Mouse (Mus musculus) CH12.LX (cell line): ENCODE data around the gene Chd1l.

Source experiments
- CTCF ChIP-seq, 2 experiments: IDR thresholded peaks in 1 of 2; conservative IDR thresholded peaks in 1 of 2; 2 replicates each; pipeline ENCODE4 v1.5.1; 2011 to 2012; ENCODE audit warnings: low read depth in 2 of 2, low read length in 2 of 2, improper control_type of control experiment in 1 of 2, inconsistent platforms in 1 of 2, mild to moderate bottlenecking in 1 of 2, moderate library complexity in 1 of 2
- EP300 ChIP-seq: IDR thresholded peaks from 2 replicates; pipeline ENCODE4 v1.6.1; 2011; ENCODE audit warnings: low read length, improper control_type of control experiment
- GABPA ChIP-seq: IDR thresholded peaks from 2 replicates; pipeline ENCODE4 v1.6.1; 2012; ENCODE audit warnings: low read depth, low read length, improper control_type of control experiment, inconsistent platforms; ENCODE audit not compliant: insufficient replicate concordance
- MAZ ChIP-seq: IDR thresholded peaks from 2 replicates; pipeline ENCODE4 v1.6.1; 2012; ENCODE audit warnings: low read depth, mild to moderate bottlenecking, inconsistent platforms, low read length, improper control_type of control experiment, moderate library complexity
- UBTF ChIP-seq: IDR thresholded peaks from 2 replicates; pipeline ENCODE4 v1.6.1; 2012; ENCODE audit warnings: low read depth, mild to moderate bottlenecking, inconsistent platforms, low read length, improper control_type of control experiment, moderate library complexity
- ZNF384 ChIP-seq: IDR thresholded peaks from 2 replicates; pipeline ENCODE4 v1.6.1; 2012; ENCODE audit warnings: low read depth, low read length, improper control_type of control experiment, inconsistent platforms

- TF ChIP-seq CTCF (conservative IDR thresholded peaks at IDR 0.05 in 1 of 2, IDR thresholded peaks at IDR 0.05 in 1 of 2; ENCODE audit: low read depth in 2 of 2, low read length in 2 of 2) (no peak), GABPA (no peak), UBTF (no peak), MAZ (no peak), EP300 (no peak), ZNF384 (no peak)
These were observed 10.7 kb upstream of the Chd1l start for GRCm38 (mm10) chr3:97620657-97621056.
